Mouse (Mus musculus): ENCODE data around the gene Traf2.

Traf2 gene

GRCm38 (mm10) chr2:25493476-25493961 lies 53.2 kb downstream of the Traf2 start, which contains the start of gene Lcn12:
Lcn12 (minus strand) TSS chr2:25493911.
- no peak for DNase-seq (ENCODE audit: low spot score in 2 of 2)

GRCm38 (mm10) chr2:25492988-25493387 lies 53.8 kb downstream of the Traf2 start:
- no peak for DNase-seq (ENCODE audit: low spot score in 2 of 2)

- DNase-seq (ENCODE audit: low spot score in 2 of 2): no peak
Observed at GRCm38 (mm10) chr2:25488671-25489068, 58.1 kb downstream of the Traf2 start.

GRCm38 (mm10) chr2:25487965-25488670 lies 58.6 kb downstream of the Traf2 start:
- no peak for DNase-seq (ENCODE audit: low spot score in 2 of 2)

- no peak for DNase-seq (ENCODE audit: low spot score in 2 of 2)
Observed at GRCm38 (mm10) chr2:25484901-25485647, 61.7 kb downstream of the Traf2 start.

GRCm38 (mm10) chr2:25482969-25483368 lies 63.8 kb downstream of the Traf2 start:
- peak; percentile 40 to 65 for DNase-seq (ENCODE audit: low spot score in 2 of 2)

- no peak for DNase-seq (ENCODE audit: low spot score in 2 of 2)
Observed at GRCm38 (mm10) chr2:25480541-25480940, 66.2 kb downstream of the Traf2 start.

GRCm38 (mm10) chr2:25479551-25480311 lies 67.0 kb downstream of the Traf2 start:
- no peak for DNase-seq (ENCODE audit: low spot score in 2 of 2)

- no peak for DNase-seq (ENCODE audit: low spot score in 2 of 2)
Observed at GRCm38 (mm10) chr2:25477967-25478675, 68.6 kb downstream of the Traf2 start.

- no peak for DNase-seq (ENCODE audit: low spot score in 2 of 2)
Observed at GRCm38 (mm10) chr2:25477541-25477940, 69.2 kb downstream of the Traf2 start.

GRCm38 (mm10) chr2:25472550-25472949 lies 74.2 kb downstream of the Traf2 start:
- no peak for DNase-seq (ENCODE audit: low spot score in 2 of 2)

- no peak for DNase-seq (ENCODE audit: low spot score in 2 of 2)
Observed at GRCm38 (mm10) chr2:25469969-25470368, 76.8 kb downstream of the Traf2 start, which contains the start of gene Ptgds. Ptgds (minus strand) TSS chr2:25470046.

GRCm38 (mm10) chr2:25468962-25469915 lies 77.5 kb downstream of the Traf2 start:
- DNase-seq (ENCODE audit: low spot score in 2 of 2): no peak

Data from natural killer cell, adult 2 months (primary cell).